Mouse (Mus musculus) stomach, embryonic 14.5 days (tissue): ENCODE results near the gene Helz2. TPM values are rescaled to one million over a fixed set of nuclear protein-coding genes. Genes with fewer than 3 reads are reported as not detected.

Source experiments
- ATAC-seq: fragments of 200-750 bp; cut with Nextera tagmentation; 2 replicates; pipeline ENCODE4 v1.8.0; 2017; ENCODE audit warnings: low read depth, moderate TSS enrichment; ENCODE audit not compliant: insufficient number of reproducible peaks, insufficient read depth, low FRiP score
- H3K27ac ChIP-seq: fragments of 300-500 bp; sonication (generic); 2 replicates; pipeline ENCODE4 v1.5.1; 2014; ENCODE audit warnings: mild to moderate bottlenecking, low read length, moderate library complexity, mixed read lengths
- H3K27me3 ChIP-seq: fragments of 300-500 bp; sonication (generic); 2 replicates; pipeline ENCODE4 v1.6.1; 2014; ENCODE audit warnings: low read length, control low read depth, mixed read lengths; ENCODE audit not compliant: control insufficient read depth, insufficient read depth
- H3K36me3 ChIP-seq: fragments of 300-500 bp; sonication (generic); 2 replicates; pipeline ENCODE4 v1.6.1; 2014; ENCODE audit warnings: mild to moderate bottlenecking, control low read depth, low read length, moderate library complexity, mixed read lengths; ENCODE audit not compliant: control insufficient read depth, insufficient read depth
- H3K4me1 ChIP-seq: fragments of 300-500 bp; sonication (generic); 2 replicates; pipeline ENCODE4 v1.6.1; 2014; ENCODE audit warnings: low read length, control low read depth, mixed read lengths; ENCODE audit not compliant: control insufficient read depth, insufficient read depth
- H3K4me2 ChIP-seq: fragments of 300-500 bp; sonication (generic); replicated peaks from 2 replicates; pipeline ENCODE4 v1.6.1; 2014; ENCODE audit warnings: low read depth, low read length, control low read depth
- H3K4me3 ChIP-seq: fragments of 300-500 bp; sonication (generic); 2 replicates; pipeline ENCODE4 v1.5.1; 2014; ENCODE audit warnings: low read depth, low read length, control low read depth
- H3K9ac ChIP-seq: fragments of 300-500 bp; sonication (generic); replicated peaks from 2 replicates; pipeline ENCODE4 v1.6.1; 2014; ENCODE audit warnings: low read depth, mild to moderate bottlenecking, control low read depth, low read length, moderate library complexity, mixed read lengths
- H3K9me3 ChIP-seq: fragments of 300-500 bp; sonication (generic); 2 replicates; pipeline ENCODE4 v1.6.1; 2016; ENCODE audit warnings: low read depth, low read length, control low read depth; ENCODE audit not compliant: control insufficient read depth
- WGBS: fragments of 180-500 bp; shearing (Covaris S2); extraction: QIAGEN DNeasy Blood & Tissue Kit; methylation state at CpG from one replicate; pipeline ENCODE4 v1.1.7; 2014; 5-methylcytosine and 5-hydroxymethylcytosine counted together
- polyA plus RNA-seq: library from polyadenylated mRNA; unstranded; fragments of >200 nt; fragmentation: Nextera tagmentation; extraction: Ambion mirVana; gene quantifications from 2 replicates; pipeline ENCODE4 v1.2.1, GENCODE M21; 2014

The Helz2 gene
- polyA plus RNA-seq, 1 experiment from 2014 or later: 1.5 TPM

DNA sequence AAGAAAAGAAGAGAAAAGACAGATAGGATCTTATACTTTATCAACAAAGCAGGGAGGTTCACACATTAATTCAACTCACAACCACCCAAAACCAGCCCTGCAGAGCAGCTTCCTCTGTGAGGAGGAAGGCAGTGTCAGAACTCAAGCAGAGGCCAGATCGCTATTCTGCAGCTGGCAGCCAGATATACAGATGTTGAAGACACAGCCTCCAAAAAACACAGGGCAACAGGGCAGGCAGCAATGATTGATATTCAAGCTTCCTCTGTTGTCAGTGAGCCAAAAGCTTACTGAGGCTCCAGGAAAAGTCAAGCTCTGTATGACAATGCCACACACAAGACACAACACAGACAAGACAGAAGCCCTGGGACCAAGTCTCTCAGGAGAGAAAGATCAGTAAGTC is 34.9 kb upstream of the Helz2 start:
- Histone ChIP-seq H3K4me2 (no peak overlapping the region), H3K27ac (no peak overlapping the region), H3K4me1 (no peaks in the 10 kb centered on the region), H3K36me3 (peaks cover 30% of the 10 kb centered on the region), H3K9me3 (no peaks in the 10 kb centered on the region), H3K4me3 (no peak overlapping the region), H3K9ac (no peak overlapping the region), H3K27me3 (no peaks in the 10 kb centered on the region)
- no peak for ATAC-seq
- WGBS: 86% methylated on average over 1 of the region's 1 CpGs

DNA sequence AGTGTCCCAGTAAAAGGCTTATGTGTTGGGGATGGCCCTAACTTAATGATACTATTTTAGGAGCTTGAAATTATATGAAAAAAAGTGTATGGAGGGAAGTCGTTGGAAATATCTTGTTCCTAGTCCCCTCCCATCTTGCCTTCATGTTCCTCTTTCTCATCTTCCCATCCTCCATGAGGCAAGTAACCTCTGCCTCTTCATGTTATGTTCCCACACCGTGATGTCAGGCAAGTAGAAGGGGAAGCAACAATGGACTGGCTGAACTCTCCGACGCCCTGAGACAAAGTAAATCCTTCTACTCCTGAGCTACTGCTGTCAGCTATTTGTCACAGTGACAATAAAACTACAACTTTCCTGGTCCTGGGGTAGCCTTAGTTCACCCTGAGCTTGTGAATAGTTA is 32.8 kb upstream of the Helz2 start:
- no peak for ATAC-seq
- H3K9ac ChIP-seq: no peak overlapping the region

DNA sequence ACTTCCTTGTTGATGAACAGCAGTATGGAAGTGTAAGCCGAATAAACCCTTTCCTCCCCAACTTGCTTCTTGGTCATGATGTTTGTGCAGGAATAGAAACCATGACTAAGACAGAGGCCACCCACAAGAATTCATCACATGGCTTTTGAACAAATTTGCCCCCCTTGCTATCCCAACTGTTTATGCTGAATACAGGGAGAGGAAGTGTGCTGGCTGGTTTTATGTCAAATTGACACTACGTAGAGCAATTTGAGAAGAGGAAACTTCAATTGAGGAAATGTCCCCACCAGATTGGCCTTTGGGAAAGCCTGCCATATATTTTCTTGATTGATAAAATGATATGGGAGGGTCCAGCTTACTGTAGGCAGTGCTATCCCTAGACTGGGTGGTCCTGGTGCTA is 32.0 kb upstream of the Helz2 start:
- WGBS: 83% methylated on average over 2 of the region's 2 CpGs
- Histone ChIP-seq H3K9me3 (no peaks in the 10 kb centered on the region), H3K9ac (no peak overlapping the region), H3K36me3 (peaks cover 36% of the 10 kb centered on the region), H3K4me3 (no peak overlapping the region), H3K27ac (no peak overlapping the region), H3K4me1 (no peaks in the 10 kb centered on the region), H3K4me2 (no peak overlapping the region), H3K27me3 (no peaks in the 10 kb centered on the region)
- no peak for ATAC-seq

More for the DNA sequence above, 32.8 kb upstream of the Helz2 start:
- no peaks in the 10 kb centered on the region for H3K4me1 ChIP-seq
- no peak overlapping the region for H3K27ac ChIP-seq
- no peaks in the 10 kb centered on the region for H3K27me3 ChIP-seq
- no peak overlapping the region for H3K4me3 ChIP-seq
- WGBS: 81% methylated on average over 4 of the region's 4 CpGs
- peaks cover 39% of the 10 kb centered on the region for H3K36me3 ChIP-seq
- no peaks in the 10 kb centered on the region for H3K9me3 ChIP-seq
- H3K4me2 ChIP-seq: no peak overlapping the region

DNA sequence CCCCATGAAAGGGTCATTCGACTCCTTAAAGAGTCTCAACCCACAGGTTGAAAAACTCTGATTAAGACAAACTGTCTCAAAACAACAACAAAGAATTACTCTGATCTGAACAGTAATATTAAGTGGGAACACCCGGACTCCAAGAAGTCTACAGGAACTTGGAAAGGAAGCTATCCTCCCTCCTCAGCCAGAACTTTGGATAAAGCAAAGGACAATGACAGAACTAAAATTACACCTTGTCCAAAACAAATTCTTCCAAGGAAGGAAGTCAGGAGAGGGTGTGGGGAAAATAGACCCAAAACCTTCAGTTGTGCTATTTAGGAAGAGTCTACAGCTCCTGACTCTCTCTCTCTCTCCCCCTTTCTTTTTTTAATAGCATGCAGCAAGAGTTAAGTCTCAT is 30.3 kb upstream of the Helz2 start:
- H3K9ac ChIP-seq: no peak overlapping the region
- no peak overlapping the region for H3K27ac ChIP-seq
- no peak for ATAC-seq
- H3K36me3 ChIP-seq: peaks cover 30% of the 10 kb centered on the region
- H3K4me1 ChIP-seq: no peaks in the 10 kb centered on the region
- H3K4me2 ChIP-seq: no peak overlapping the region
- H3K27me3 ChIP-seq: no peaks in the 10 kb centered on the region
- no peak overlapping the region for H3K4me3 ChIP-seq
- WGBS: 93% methylated on average over 2 of the region's 2 CpGs
- no peaks in the 10 kb centered on the region for H3K9me3 ChIP-seq

DNA sequence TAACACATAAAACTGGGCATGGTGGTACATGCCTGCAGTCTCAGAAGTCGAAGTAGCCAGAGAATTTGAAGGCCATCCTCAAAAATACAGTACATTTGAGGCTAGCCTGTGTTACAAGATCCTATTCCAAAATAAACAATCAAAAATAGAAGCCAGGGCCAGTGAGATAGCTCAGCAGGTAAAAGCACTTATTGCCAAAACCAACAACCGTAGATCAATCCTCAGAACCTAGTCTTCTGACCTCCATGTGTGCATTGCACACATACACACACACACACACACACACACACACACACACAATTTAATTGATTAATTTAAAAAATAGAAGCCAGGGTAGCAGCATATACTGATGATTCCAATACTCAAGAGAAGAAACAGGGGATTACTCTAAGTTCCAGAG is 25.0 kb upstream of the Helz2 start:
- no peak overlapping the region for H3K4me2 ChIP-seq
- H3K27me3 ChIP-seq: no peaks in the 10 kb centered on the region
- H3K4me3 ChIP-seq: no peak overlapping the region
- no peak overlapping the region for H3K27ac ChIP-seq
- peaks cover 37% of the 10 kb centered on the region; the same call in 1 of the 2 replicates for H3K36me3 ChIP-seq
- no peak for ATAC-seq
- no peak overlapping the region for H3K9ac ChIP-seq
- no peaks in the 10 kb centered on the region for H3K4me1 ChIP-seq
- H3K9me3 ChIP-seq: no peaks in the 10 kb centered on the region
- 95% methylated on average over 2 of the region's 2 CpGs for WGBS

DNA sequence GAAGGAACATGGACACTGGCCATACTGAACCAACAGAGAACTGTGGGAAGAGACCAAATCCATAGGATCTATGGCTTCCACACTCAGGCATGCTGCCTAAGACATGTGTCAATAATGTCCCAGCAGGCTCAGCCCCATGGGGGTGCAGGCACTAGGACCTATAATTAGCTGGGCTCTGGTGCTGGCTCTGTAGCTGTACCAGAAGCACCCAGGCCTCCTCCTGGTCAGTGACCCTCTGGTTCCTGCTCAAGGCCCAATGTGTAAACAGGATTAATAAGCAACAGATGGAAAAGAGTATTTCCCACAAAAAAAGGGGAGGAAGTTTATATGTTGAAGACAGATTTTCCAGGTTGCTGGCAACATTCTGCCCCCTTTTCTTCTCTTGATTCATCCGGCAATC is 11.4 kb upstream of the Helz2 start:
- Histone ChIP-seq H3K9me3 (no peaks in the 10 kb centered on the region), H3K4me2 (no peak overlapping the region), H3K27ac (no peak overlapping the region), H3K27me3 (no peaks in the 10 kb centered on the region), H3K36me3 (peaks cover 34% of the 10 kb centered on the region), H3K4me1 (no peaks in the 10 kb centered on the region), H3K9ac (no peak overlapping the region), H3K4me3 (no peak overlapping the region)
- no peak for ATAC-seq
- 75% methylated on average over 1 of the region's 1 CpGs for WGBS

DNA sequence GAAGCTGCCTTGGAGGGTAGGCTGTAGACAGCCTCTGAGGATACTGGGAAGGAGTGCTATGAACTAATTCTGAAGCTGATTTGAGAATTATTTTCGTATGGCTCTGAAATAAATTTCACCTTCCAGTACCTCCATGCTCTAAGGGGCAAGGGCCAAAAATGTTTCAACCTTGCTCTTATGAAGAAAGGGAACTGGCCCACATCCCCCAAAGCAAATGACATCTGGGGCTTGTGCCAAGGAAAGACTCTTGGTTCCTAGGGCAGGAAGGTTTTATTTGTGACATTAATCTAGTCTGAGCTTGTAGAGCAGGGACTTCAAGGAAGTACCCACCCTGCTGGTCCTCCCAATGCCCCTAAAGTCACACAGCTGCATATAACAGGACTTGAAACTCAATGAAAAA is 10.0 kb upstream of the Helz2 start:
- Histone ChIP-seq H3K4me3 (no peak overlapping the region), H3K36me3 (peaks cover 31% of the 10 kb centered on the region), H3K4me1 (no peaks in the 10 kb centered on the region), H3K27ac (no peak overlapping the region), H3K27me3 (no peaks in the 10 kb centered on the region), H3K4me2 (no peak overlapping the region), H3K9ac (no peak overlapping the region), H3K9me3 (no peaks in the 10 kb centered on the region)
- 78% methylated on average over 1 of the region's 1 CpGs for WGBS
- no peak for ATAC-seq

DNA sequence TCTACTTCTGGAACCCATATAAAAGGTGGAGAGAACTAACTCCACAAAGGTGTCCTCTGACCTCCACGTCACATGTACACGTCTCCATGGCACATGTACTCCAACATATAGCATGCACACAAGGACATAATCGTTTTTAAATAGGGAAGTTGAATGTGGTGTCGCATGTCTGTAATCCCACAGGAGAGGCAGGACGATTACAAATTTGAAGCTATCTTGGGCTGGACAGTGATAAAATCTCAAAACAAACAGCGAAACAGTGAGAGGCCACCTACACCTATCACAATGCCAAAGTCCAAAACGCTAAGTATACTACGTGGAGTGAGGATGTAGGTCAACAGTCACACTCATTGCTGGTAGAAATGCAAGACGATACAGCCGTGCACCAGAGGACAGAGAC is 7.4 kb upstream of the Helz2 start:
- H3K27me3 ChIP-seq: no peaks in the 10 kb centered on the region
- H3K9me3 ChIP-seq: no peaks in the 10 kb centered on the region
- H3K9ac ChIP-seq: no peak overlapping the region
- 83% methylated on average over 10 of the region's 10 CpGs for WGBS
- no peaks in the 10 kb centered on the region for H3K4me1 ChIP-seq
- no peak for ATAC-seq
- no peak overlapping the region for H3K4me3 ChIP-seq
- H3K27ac ChIP-seq: no peak overlapping the region
- H3K4me2 ChIP-seq: no peak overlapping the region
- H3K36me3 ChIP-seq: peaks cover 12% of the 10 kb centered on the region

DNA sequence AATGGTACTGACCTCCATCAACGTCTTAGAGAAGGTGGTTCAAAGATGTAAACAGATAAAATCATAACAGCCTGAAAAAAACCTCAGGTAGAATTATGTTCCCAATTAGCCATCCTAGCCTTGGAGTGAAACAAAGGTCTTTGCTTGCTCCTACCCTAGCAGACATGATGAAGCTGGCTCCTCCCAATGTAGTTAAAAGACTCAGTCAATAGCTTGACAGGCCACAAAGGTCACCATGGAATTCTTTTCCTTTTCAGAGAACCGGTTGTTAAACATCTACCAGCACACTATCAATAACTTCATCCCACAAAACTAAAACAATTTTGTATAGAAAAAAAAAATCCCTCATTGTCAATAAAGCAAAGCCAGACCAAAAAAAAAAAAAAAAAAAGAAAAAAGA is 3.2 kb upstream of the Helz2 start:
- Histone ChIP-seq H3K4me1 (no peaks in the 10 kb centered on the region), H3K4me2 (no peak overlapping the region), H3K4me3 (no peak overlapping the region), H3K27me3 (no peaks in the 10 kb centered on the region), H3K36me3 (no peaks in the 10 kb centered on the region), H3K9ac (no peak overlapping the region), H3K27ac (no peak overlapping the region), H3K9me3 (no peaks in the 10 kb centered on the region)
- no peak for ATAC-seq
- 24% methylated on average over 2 of the region's 2 CpGs for WGBS
